Mouse (Mus musculus): ENCODE data around the gene Gm3776.

- no peak for TF ChIP-seq CHD2 (IDR thresholded peaks at IDR 0.05; ENCODE audit: low read depth, low read length)
- no peak for TF ChIP-seq ZC3H11A (IDR thresholded peaks at IDR 0.05; ENCODE audit: borderline replicate concordance, low read depth, low read length)
- TF ChIP-seq ZNF384 (IDR thresholded peaks at IDR 0.05; ENCODE audit: low read depth, low read length) = no peak
Measured at GRCm38 (mm10) chr9:78208956-78209355, 48.0 kb upstream of the Gm3776 start.

Data from ES-E14 (cell line).